Mouse (Mus musculus): ENCODE results near the gene Cracr2a. TPM values are rescaled to one million over a fixed set of nuclear protein-coding genes. Genes with fewer than 3 reads are reported as not detected.
A peak's percentile ranks its signal among the peaks of the same experiment; 100 is the strongest.

The Cracr2a gene
- polyA plus RNA-seq, 1 experiment from 2014 or later, result 1.1 TPM

DNA sequence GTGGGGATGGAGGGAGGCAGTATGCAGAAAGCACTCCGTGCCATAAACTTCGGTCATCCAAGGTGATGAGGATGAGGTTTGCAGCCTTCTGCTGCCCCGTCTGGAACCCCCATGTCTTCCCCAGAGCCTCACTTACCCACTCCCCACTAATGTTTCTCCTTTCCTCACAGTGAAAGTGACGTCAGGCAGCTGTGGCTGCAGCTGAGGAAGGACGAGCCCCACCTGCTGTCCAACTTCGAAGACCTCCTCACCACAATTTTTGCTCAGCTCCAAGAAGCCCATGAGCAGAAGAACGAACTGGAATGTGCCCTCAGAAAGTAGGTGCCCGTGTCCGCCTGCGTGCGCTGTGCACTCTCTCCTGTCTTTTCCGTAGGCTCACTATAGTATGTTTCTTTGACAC lies 50.1 kb downstream of the Cracr2a start:
- no peak overlapping the region for H3K9ac ChIP-seq (ENCODE audit: low read depth, low read length)
- 71% methylated on average over 12 of the region's 12 CpGs for WGBS

DNA sequence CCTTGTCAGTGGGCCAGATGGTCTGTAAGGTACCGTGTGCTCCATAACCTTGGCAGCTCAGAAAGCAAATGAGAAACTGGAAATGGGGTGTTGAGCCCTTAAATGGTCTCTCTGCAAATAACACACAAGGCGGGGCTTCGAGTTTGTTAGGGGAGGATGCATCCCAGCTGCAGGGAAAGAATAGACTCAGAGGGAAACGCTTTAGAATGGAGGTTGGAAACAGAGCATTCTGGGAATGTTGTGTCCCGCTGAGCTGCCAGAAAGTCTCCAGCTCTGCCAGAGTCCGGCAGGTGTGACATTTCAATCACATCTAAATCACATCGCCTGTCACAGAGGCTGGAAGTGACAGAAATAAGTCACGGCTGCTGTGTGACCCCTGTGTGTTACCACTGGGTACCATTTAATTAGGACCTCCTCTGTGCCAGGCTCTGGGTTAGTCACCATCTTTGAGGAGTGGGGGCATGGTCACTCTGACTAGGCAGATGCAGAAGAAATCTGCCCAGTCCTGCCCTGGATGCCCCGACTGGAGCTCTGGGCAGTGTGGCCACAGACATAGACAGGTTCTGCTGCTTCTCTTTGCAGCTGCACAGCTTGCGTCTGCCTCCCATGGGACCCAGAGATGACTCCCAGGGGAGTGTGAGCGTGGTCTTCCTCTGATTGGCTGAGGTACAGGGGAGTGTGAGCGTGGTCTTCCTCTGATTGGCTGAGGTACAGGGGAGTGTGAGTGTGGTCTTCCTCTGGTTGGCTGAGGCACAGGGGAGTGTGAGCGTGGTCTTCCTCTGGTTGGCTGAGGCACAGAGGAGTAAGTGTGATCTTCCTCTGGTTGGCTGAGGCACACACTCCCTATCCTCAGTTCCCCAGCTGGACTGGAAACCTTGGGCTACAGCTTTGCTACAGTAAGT lies 53.2 kb downstream of the Cracr2a start:
- no peak for TF ChIP-seq CTCF (IDR thresholded peaks at IDR 0.05; ENCODE audit: low read depth)
- Histone ChIP-seq H3K36me3 (ENCODE audit: control insufficient read depth, insufficient read depth) (no peaks in the 10 kb centered on the region; the same call in 1 of the 2 replicates), H3K9me3 (ENCODE audit: control insufficient read depth) (no peaks in the 10 kb centered on the region), H3K4me3 (ENCODE audit: low read depth, low read length) (no peak overlapping the region), H3K4me2 (replicated peaks; ENCODE audit: low read depth) (no peak overlapping the region), H3K27ac (ENCODE audit: low read depth, low read length) (no peak overlapping the region), H3K9ac (ENCODE audit: low read depth, low read length) (no peak overlapping the region), H3K27me3 (replicated peaks; ENCODE audit: control insufficient read depth, insufficient read depth, low read length) (no peaks in the 10 kb centered on the region), H3K4me1 (replicated peaks; ENCODE audit: control insufficient read depth, insufficient read depth, low read length) (no peaks in the 10 kb centered on the region)
- WGBS, result 66% methylated on average over 13 of the region's 13 CpGs
- ATAC-seq, result no peak

More for the DNA sequence above, 50.1 kb downstream of the Cracr2a start:
- Histone ChIP-seq H3K4me1 (replicated peaks; ENCODE audit: control insufficient read depth, insufficient read depth, low read length) (no peaks in the 10 kb centered on the region), H3K27ac (ENCODE audit: low read depth, low read length) (no peak overlapping the region), H3K4me2 (replicated peaks; ENCODE audit: low read depth) (no peak overlapping the region), H3K9me3 (ENCODE audit: control insufficient read depth) (no peaks in the 10 kb centered on the region), H3K36me3 (ENCODE audit: control insufficient read depth, insufficient read depth) (peaks cover 3% of the 10 kb centered on the region), H3K27me3 (replicated peaks; ENCODE audit: control insufficient read depth, insufficient read depth, low read length) (no peaks in the 10 kb centered on the region), H3K4me3 (ENCODE audit: low read depth, low read length) (no peak overlapping the region)
- no peak for ATAC-seq
- TF ChIP-seq CTCF (IDR thresholded peaks at IDR 0.05; ENCODE audit: low read depth), result no peak

GRCm38 (mm10) chr6:127616623-127617022 lies 55.5 kb downstream of the Cracr2a start:
- Histone ChIP-seq H3K4me3 (ENCODE audit: low read depth, low read length) (no peak overlapping the region), H3K9ac (ENCODE audit: low read depth, low read length) (no peak overlapping the region), H3K27me3 (replicated peaks; ENCODE audit: control insufficient read depth, insufficient read depth, low read length) (no peaks in the 10 kb centered on the region), H3K4me2 (replicated peaks; ENCODE audit: low read depth) (no peak overlapping the region), H3K9me3 (ENCODE audit: control insufficient read depth) (no peaks in the 10 kb centered on the region), H3K36me3 (ENCODE audit: control insufficient read depth, insufficient read depth) (no peaks in the 10 kb centered on the region), H3K27ac (ENCODE audit: low read depth, low read length) (no peak overlapping the region), H3K4me1 (replicated peaks; ENCODE audit: control insufficient read depth, insufficient read depth, low read length) (no peaks in the 10 kb centered on the region)
- no peak for TF ChIP-seq CTCF (IDR thresholded peaks at IDR 0.05; ENCODE audit: low read depth)
- WGBS, result 89% methylated on average over 1 of the region's 1 CpGs
- 0 out of 2 replicates have a peak, but pooled peaks have one; percentile 24 for ATAC-seq

GRCm38 (mm10) chr6:127617258-127618025 lies 56.3 kb downstream of the Cracr2a start:
- no peaks in the 10 kb centered on the region for H3K9me3 ChIP-seq (ENCODE audit: control insufficient read depth)

GRCm38 (mm10) chr6:127618686-127619085 lies 57.5 kb downstream of the Cracr2a start:
- H3K27me3 ChIP-seq (replicated peaks; ENCODE audit: control insufficient read depth, insufficient read depth, low read length), result no peaks in the 10 kb centered on the region

More at GRCm38 (mm10) chr6:127617258-127618025, 56.3 kb downstream of the Cracr2a start:
- Histone ChIP-seq H3K4me2 (replicated peaks; ENCODE audit: low read depth) (peak overlapping the region; percentile 37; the same call in 1 of the 2 replicates), H3K4me1 (replicated peaks; ENCODE audit: control insufficient read depth, insufficient read depth, low read length) (no peaks in the 10 kb centered on the region), H3K36me3 (ENCODE audit: control insufficient read depth, insufficient read depth) (no peaks in the 10 kb centered on the region), H3K9ac (ENCODE audit: low read depth, low read length) (no peak overlapping the region), H3K27ac (ENCODE audit: low read depth, low read length) (no peak overlapping the region), H3K27me3 (replicated peaks; ENCODE audit: control insufficient read depth, insufficient read depth, low read length) (no peaks in the 10 kb centered on the region), H3K4me3 (ENCODE audit: low read depth, low read length) (0 out of 2 replicates have a peak overlapping the region, but pooled peaks have one; percentile 3)
- ATAC-seq, result no peak
- peak; percentile 87 for TF ChIP-seq CTCF (IDR thresholded peaks at IDR 0.05; ENCODE audit: low read depth)
- 38% methylated on average over 10 of the region's 10 CpGs for WGBS

DNA sequence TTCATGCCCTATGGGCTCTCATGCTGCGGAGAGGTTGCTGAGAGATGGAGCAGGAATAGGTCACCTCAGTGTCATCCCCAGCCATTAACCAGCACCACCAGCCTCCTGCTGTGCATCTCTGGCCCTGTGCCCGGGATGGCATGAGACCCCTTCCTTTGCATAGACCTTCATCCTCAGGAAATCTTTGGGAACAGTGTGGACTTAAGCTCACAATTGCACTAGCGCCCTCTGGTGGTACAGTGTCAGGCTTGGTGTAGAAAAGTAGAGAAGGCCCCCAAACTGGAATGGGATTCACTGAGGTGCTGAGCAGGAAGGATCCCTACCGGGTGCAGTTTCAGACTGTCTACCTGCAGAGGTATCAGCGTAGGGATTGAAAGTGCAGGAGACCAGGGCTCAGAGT lies 64.0 kb downstream of the Cracr2a start:
- Histone ChIP-seq H3K36me3 (ENCODE audit: control insufficient read depth, insufficient read depth) (no peaks in the 10 kb centered on the region), H3K9me3 (ENCODE audit: control insufficient read depth) (no peaks in the 10 kb centered on the region), H3K4me2 (replicated peaks; ENCODE audit: low read depth) (no peak overlapping the region), H3K9ac (ENCODE audit: low read depth, low read length) (no peak overlapping the region), H3K27ac (ENCODE audit: low read depth, low read length) (no peak overlapping the region), H3K4me1 (replicated peaks; ENCODE audit: control insufficient read depth, insufficient read depth, low read length) (no peaks in the 10 kb centered on the region), H3K27me3 (replicated peaks; ENCODE audit: control insufficient read depth, insufficient read depth, low read length) (no peaks in the 10 kb centered on the region), H3K4me3 (ENCODE audit: low read depth, low read length) (no peak overlapping the region)
- 36% methylated on average over 5 of the region's 5 CpGs for WGBS
- ATAC-seq, result no peak
- TF ChIP-seq CTCF (IDR thresholded peaks at IDR 0.05; ENCODE audit: low read depth), result peak; percentile 85

More at GRCm38 (mm10) chr6:127618686-127619085, 57.5 kb downstream of the Cracr2a start:
- Histone ChIP-seq H3K9ac (ENCODE audit: low read depth, low read length) (no peak overlapping the region), H3K4me3 (ENCODE audit: low read depth, low read length) (no peak overlapping the region), H3K36me3 (ENCODE audit: control insufficient read depth, insufficient read depth) (no peaks in the 10 kb centered on the region), H3K27ac (ENCODE audit: low read depth, low read length) (no peak overlapping the region), H3K4me1 (replicated peaks; ENCODE audit: control insufficient read depth, insufficient read depth, low read length) (no peaks in the 10 kb centered on the region), H3K9me3 (ENCODE audit: control insufficient read depth) (no peaks in the 10 kb centered on the region), H3K4me2 (replicated peaks; ENCODE audit: low read depth) (no peak overlapping the region)
- no peak for ATAC-seq
- TF ChIP-seq CTCF (IDR thresholded peaks at IDR 0.05; ENCODE audit: low read depth), result no peak
- WGBS, result 87% methylated on average over 4 of the region's 4 CpGs
